Mouse (Mus musculus) kidney, postnatal 10 days (tissue): ENCODE measurements around the gene Hmgn1.
"Not testable (repeated sequence)": the region's sequence is repeated elsewhere in the genome, so short reads cannot be mapped to it uniquely, and the experiment has no call there.

ENCODE experiments used
- DNase-seq: peaks from one replicate; pipeline ENCODE4 v3.0.0; 2021; ENCODE audit warnings: mixed read lengths

Hmgn1 gene

DNA sequence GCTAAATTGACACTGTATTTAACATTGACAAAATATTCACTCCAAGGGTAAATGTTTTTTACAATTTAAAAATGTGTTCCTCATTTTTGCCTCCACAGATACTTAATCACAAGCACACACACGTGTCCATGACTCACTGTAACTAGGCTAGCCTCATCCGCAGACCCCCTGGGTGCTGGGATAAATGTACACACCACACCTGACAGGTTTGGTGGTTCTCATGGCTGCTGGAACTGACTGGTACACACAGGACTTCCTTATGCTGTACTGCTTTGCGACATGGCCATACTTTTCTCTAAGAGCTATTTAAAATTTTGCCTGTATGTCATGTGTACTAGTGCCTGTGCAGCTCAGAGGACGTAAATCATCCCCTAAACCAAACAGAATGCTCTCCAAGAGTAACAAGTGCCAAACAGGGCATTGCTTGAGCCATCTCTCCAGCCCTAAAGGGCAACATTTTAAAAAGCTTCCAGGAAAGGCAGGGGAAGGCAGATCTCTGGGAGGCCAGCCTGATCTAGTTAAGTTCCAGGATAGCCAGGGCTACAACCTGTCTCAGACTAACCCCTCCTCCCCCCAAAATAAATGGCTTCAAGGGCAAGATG lies 7.4 kb downstream of the Hmgn1 start:
- DNase-seq = no peak

DNA sequence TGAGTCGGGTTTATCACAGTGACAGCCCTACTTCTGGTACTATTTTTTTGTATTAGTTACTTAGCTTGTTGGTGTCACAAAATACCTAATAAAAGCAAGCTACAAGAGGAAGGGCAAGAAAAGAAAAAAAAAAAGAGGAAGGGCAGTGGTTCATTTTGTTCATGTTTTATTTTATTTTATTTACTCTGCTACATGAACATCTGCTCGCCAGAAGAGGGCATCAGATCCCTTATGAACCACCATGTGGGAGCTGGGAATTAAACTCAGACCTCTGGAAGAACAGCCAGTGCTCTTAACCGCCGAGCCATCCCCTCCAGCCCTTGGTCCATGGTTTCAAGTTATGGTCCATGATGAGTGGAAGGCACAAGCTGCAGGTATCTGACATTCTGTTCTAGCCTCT lies 12.8 kb downstream of the Hmgn1 start:
- DNase-seq = no peak

DNA sequence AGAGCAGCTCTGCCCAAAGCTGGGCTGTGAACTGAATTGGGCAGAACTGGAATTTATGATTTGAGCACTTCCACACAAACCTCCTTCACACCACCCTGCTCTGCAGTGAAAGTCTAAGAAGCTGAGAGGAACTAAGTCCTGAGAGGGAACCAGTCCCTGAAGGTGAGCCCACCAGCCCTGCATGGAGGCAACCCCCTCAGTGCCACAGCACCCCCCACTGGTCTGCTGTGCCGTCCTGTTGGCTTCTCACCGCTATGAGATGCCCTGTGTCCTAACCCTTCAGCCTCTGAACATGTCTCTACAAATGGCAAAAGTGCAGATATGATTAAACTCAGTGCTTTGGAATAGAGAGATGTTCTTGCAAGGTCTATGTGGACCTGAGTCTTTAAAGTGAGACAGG lies 14.8 kb downstream of the Hmgn1 start:
- no peak for DNase-seq

DNA sequence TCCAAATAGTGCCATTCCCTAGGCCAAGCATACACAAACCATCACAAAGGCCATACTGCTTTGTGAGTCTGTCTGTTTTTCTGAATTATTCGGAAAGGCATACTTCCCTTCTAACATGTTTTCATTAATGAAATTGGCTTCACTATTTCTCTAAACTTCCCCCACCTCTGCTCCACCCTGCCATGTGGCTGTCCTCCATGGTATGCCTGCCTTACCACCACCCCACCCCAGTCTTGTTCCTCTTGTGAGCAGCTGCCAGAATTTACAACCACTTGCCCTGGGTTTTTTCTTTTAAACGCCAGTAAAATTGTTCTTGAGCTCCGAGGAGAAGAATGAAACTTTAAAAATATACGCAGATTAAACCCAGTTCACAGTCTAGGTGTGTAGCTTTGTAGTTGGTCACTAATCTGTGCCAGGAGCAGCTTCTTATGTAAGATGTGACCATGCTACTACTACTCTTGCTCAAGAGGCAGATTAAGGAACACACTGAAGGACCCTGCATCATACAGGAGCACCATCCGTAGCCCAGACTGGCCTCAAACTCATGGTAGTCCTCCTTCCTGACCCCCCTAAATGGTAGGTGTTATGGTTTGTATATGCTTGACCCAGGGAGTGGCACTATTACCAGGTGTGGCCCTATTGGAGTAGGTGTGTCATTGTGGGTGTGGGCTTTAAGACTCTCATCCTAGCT lies 16.7 kb downstream of the Hmgn1 start:
- no peak for DNase-seq

DNA sequence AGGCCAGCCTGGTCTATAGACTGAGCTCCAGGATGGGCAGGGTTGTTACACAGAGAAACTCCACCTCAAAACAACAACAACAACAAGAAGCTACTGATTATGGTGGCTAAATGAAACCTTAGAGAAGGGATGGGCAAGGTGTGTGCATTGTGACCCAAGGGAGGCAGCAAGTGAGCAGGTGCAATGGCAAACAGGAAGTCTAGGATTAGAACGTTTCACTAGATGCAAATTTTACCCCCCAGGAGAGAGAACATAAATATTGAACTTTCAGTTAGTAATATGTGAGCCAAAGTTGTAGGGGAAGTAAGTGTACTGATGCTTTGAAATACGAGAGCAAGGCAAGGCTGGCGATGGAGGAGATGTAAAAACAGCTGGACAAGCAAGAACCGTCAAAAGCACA lies 17.9 kb downstream of the Hmgn1 start:
- DNase-seq = no peak

DNA sequence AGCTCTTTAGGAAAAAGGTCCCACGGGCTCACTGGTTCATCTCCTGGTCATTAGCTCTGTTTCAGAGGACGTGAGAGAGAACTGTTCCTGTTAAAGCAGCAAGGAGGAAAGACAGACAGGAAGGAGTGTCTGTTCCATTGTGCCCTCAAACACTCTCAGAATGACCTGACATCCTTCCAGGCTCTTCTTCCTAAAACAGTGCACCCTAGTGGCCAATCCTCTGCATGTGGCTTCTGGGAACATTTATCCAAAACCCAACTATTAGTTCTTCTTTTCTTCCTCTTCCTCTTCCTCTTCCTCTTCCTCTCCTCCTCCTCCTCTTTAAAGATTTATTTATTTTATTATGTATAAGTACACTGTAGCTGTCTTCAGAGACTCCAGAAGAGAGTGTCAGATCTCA lies 24.5 kb downstream of the Hmgn1 start:
- peak; percentile 27 for DNase-seq

DNA sequence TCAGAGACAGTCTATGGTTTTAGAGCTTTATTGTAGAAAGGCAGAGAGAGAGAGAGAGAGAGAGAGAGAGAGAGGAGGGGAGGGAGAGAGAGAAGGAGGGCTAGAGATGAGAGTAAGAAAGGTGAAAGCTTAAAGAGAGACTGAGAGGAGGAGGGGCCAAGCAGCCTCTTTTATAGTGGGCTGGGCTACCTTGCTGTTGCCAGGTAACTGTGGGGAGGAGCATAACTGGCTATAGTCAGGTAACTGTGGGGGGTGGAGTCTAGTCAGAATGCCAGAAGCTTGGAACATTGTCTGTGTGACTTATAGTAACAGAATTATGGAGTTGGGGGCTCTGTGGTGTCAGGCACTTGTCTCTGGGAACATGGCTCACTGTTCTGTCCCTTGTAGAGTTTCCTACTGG lies 29.7 kb downstream of the Hmgn1 start:
- DNase-seq = not testable (repeated sequence)

DNA sequence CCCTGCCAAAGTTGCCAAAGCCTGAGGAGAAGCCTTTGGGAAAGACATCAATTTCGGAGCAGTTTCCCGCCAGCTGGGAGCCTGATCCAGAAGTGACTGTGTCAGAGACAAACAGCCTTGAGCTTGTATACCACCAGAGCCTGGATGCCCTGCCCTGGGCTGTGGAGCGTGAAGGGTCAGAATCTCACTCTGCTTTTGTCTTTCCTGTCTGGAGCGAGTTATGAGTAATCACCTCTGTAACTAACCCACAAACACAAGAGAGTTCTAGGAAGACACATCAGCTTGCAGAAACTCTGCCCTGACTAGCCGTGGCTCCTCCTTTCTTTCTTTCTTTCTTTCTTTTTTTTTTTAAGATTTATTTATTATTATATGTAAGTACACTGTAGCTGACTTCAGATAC lies 31.6 kb downstream of the Hmgn1 start:
- no peak for DNase-seq

DNA sequence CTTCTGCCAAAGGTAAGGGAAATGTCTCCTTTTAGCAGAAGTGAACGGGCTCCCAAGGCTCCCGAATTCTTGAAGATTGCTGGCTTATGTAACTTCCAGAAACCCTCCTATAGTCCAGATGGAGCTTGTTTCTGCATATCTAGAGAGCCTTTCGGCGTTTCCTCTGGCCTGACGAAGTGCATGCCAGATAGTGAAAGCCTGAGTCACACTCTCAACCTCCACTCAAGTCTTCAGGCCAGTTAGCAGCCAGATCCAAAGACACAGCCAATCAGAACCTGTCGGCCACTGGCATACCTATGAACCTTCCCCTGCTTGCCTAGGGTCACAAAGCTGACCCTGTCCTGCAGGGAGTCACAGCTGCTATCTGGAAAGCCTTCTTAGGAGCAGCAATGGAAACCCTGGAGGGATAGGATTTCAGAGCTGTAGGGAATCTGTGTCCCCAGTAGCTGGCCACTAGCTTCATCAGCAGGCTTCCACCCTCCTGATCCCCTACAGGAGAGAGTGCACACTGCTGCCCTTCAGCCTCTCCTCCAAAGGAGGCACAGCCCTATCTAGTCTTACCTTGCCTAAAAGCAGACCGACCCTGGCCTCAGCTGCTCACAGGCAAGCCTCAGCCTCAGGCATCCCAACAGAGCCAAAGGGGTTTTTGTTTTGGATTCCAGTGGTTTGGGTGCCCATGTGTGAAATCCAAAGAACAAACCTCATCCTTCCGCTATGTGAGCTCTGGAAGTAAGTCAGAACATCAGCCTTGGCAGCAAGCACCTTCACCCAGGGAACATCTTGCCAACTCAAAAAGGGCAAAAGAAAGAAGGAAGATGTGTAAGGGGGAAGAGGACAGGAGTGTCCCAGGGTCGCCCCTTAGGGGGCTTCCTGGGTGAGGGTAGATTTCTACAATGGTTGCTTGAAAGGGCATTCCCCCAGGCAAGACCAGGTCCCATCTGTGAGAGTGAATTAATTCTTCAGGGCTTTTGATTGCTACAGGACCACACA lies 35.7 kb downstream of the Hmgn1 start:
- DNase-seq = no peak

DNA sequence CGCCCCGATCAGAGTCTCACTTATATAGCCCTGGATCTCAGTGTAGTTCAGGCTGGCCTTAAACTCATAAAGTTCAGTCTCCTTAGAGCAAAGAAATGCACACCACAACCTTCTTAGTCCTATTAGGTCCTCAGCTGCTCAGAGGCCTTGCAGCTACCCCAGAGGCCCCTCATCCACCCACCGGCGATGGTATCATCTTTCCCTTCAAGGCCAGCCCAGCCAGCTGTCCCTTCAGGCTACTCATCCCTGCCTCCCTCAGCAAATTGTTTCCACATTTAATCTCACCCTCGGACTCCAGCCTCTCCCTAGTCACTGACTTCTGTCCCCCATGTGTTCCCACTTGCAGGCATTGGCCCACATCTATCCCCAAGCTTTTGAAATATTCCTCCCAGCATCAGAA lies 39.4 kb downstream of the Hmgn1 start:
- DNase-seq = no peak

DNA sequence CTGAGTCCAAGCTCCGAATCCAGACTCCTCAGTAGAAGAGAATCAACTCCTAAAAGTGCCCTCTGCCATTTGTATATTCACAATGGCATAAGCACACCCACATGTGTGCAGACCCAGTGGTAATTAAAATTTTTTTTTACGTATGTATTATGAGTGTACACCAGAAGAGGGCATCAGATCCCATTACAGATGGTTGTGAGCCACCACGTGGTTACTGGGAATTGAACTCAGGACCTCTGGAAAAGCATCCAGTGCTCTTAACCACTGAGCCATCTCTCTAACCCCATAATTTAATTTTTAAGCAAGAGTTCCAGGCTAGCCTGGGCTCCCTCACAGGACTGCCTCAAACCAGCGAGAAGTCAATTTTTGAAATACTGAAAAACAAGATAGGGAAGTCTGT lies 40.1 kb downstream of the Hmgn1 start:
- DNase-seq = no peak

DNA sequence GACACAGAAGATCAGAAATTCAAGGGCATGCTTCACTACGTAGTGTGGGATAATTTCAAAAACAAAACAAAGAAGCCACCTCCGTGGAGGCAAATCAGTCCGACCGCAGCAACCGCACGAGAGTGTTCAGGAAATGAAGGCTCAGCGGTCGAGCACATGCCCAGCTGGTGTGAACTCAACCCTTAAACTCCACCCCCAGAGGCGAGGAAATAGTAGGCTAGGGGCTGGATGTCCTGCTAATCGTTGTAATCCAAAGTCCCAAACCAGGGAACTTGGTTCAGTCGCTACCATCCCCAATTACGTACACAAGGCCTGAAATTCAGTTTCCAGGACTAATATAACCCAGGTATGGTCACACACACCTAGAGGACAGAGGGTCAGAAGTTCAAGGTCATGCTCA lies 40.5 kb downstream of the Hmgn1 start:
- no peak for DNase-seq

DNA sequence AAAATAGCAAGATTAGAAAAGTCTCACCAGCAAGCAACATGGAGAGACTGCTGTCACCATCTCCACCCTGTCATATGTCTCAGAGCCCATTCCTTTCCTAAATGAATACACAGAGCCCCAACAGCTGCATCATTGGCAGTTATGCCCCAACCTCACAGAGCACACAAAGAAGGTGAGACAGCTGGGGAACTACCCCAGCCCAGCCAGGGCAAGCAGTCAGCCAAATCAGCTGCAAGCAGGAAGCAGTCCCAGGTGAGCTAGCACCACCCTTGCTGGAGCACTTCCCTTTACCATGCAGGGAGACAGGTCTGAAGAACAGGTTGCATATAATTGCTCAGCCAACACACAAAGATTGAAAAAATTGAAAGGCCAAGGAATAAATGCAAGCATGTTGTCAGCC lies 41.9 kb downstream of the Hmgn1 start:
- no peak for DNase-seq

DNA sequence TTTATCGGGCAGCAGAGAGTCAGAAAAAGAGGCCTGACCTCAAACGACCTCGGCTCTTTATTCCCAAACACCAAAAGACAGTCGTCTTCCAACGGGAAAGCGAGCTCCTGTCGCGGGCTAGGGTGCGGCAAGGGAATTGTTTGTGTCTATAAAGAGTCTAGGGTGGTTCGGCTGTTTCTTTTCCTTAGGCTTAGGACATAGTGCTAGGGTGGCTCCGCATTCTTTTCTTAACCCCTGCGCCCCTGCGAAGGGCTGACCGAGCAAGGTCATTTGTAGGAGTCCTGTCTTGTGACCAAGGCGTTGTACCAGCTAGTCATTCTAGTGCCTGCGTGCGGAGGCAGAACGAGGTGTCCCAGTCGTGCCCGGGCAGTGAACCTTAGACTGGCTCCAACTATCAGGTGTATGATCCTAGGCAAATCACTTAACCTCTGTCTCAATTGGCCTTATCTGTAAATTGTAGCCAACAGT lies 44.3 kb downstream of the Hmgn1 start:
- DNase-seq = peak; percentile 63

DNA sequence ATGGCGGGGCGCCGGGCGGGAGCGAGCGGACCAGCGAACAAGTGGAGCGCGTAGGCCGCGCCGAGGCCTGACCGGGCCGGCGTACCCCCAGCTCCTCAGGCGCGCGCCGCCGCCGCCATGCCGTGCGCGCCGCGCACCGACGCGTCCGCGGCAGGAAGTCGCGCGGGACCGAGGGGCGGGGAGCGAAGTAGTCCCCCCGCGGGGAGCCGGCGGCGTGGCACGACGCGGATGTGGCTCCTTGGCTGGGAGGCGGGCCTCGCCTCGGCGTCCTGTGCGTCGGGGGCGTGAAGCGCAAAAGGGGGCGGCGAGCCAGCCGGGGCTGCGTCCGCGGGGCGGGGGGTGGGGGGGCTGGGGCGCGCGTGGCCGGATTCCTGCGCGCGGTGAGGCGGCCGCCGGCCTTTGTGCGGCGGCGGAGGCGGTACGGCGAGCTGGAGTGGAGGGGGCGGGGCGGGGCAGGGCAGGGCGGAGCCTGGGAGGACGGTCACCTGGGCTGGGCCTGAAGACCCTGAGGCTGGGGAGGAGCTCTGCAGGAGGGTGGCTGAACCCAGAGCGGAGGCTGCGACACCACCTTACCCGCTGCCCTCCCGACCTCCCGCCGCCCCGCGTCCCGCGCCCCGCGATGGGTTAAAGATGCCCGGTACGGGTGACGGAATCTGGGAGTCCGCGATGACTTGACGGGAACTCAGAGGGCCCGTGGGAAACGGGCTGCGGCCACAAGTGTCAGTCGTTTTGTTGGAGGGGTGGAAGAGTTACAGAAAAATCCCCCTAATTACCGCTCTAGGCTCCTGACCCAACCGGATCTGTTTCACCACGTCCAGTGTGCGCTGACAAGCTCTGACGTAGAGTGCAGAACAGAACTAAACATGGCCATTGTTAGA lies 45.0 kb downstream of the Hmgn1 start, which contains the start of gene Brwd1:
Brwd1 (minus strand) TSS at position 226 of the 878 bp plus-strand sequence.
- peak; percentile 95 for DNase-seq

DNA sequence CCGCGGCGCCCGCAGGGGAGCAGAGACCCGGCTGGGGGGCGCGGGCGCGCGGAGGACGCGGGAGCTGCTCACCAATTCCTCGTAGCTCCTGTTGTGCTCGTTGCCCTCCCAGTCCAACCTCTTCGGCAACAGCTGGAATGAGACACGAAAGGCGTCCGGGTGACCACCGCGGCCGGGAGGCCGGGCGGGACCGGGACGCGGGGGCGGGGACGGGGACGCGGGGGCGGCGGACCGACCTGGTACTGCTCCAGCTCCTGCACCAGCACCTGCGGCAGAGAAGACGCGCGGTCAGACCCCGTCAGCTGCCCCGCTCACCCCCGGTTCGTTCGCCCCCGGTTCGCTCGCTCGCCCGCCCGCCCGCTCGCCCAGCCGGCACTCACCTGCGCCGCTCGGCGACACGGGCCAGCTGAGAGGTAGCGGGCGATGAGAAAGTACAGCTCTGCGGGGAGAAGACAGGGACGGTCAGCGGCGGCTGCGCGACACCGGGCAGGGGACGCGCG lies 45.7 kb downstream of the Hmgn1 start:
- peak; percentile 78 for DNase-seq

DNA sequence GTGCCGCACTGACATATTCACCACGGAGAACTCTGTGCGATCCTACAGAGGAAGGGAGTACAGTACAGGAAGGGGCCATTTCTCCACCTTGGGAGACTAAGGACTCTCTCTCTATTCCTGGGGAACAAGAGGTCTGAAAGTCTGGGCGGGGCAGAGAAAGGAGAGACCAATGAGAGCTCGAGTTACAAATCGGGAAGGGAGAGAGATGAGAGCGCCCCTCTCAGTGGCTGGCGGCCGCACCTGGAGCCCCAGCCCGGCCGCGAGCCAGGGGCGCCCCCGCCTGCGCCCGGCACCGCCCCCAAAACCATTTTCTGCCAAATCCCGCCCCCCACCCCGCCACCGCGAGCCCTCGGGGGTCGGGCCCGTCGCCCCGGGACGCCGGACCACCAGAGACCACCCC lies 46.2 kb downstream of the Hmgn1 start:
- DNase-seq = peak; percentile 92

DNA sequence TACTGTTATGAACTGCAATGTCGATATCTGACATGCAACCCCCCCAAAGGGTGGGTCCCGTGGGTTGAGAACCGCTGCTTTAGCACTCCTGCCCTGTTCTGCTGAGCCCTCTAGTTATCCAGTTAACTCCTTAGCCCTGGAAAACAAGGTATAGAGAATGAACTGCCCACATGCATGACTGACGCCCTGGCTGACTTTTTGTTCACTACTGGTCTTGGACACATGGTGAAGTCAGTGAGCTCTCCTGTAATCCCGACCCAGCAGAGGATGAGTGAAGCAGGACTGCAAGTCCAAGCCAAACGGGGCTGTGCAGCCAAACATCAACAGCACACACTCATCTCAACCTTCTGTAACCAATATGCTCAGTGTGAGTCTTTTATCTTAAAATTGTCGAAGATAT lies 47.0 kb downstream of the Hmgn1 start:
- no peak for DNase-seq
